Mouse (Mus musculus): Measurements from ENCODE around the gene Wsb2. TPM values are rescaled to one million over a fixed set of nuclear protein-coding genes. Genes with fewer than 3 reads are reported as not detected.

Wsb2 gene
- polyA plus RNA-seq, 1 experiment from 2014 or later: 89.6 TPM

- DNase-seq (ENCODE audit: low spot score) (no peak), ATAC-seq (ENCODE audit: low read depth) (no peak)
- 32% methylated on average over 7 of the region's 7 CpGs for WGBS
- Histone ChIP-seq H3K9ac (ENCODE audit: low read depth, low read length) (no peak overlapping the region), H3K36me3 (ENCODE audit: control insufficient read depth, insufficient read depth, low read length) (peaks cover 15% of the 10 kb centered on the region), H3K9me3 (ENCODE audit: control insufficient read depth, low read length) (no peaks in the 10 kb centered on the region), H3K4me1 (ENCODE audit: control insufficient read depth, insufficient read depth, low read length) (peaks cover 23% of the 10 kb centered on the region), H3K4me2 (ENCODE audit: low read depth, low read length) (peak overlapping the region; percentile 28), H3K4me3 (ENCODE audit: low read depth, low read length) (no peak overlapping the region), H3K27ac (replicated peaks; ENCODE audit: low read depth, low read length) (peak overlapping the region; percentile 33), H3K27me3 (replicated peaks; ENCODE audit: control insufficient read depth, insufficient read depth, low read length) (no peaks in the 10 kb centered on the region)
These were observed 2.6 kb downstream of the Wsb2 start for GRCm38 (mm10) chr5:117359497-117360227.

GRCm38 (mm10) chr5:117360228-117360515, 3.1 kb downstream of the Wsb2 start:
- no peak overlapping the region for H3K9ac ChIP-seq (ENCODE audit: low read depth, low read length)
- peak; percentile 12 for DNase-seq (ENCODE audit: low spot score)

GRCm38 (mm10) chr5:117360631-117361541, 3.8 kb downstream of the Wsb2 start:
- H3K36me3 ChIP-seq (ENCODE audit: control insufficient read depth, insufficient read depth, low read length): peaks cover 25% of the 10 kb centered on the region
- peaks cover 23% of the 10 kb centered on the region for H3K4me1 ChIP-seq (ENCODE audit: control insufficient read depth, insufficient read depth, low read length)
- no peak overlapping the region for H3K4me2 ChIP-seq (ENCODE audit: low read depth, low read length)
- ATAC-seq (ENCODE audit: low read depth): no peak
- H3K27ac ChIP-seq (replicated peaks; ENCODE audit: low read depth, low read length): no peak overlapping the region
- H3K27me3 ChIP-seq (replicated peaks; ENCODE audit: control insufficient read depth, insufficient read depth, low read length): no peaks in the 10 kb centered on the region
- peak; percentile 13 for DNase-seq (ENCODE audit: low spot score)
- H3K9me3 ChIP-seq (ENCODE audit: control insufficient read depth, low read length): no peaks in the 10 kb centered on the region
- no peak overlapping the region for H3K4me3 ChIP-seq (ENCODE audit: low read depth, low read length)
- H3K9ac ChIP-seq (ENCODE audit: low read depth, low read length): no peak overlapping the region
- 46% methylated on average over 13 of the region's 13 CpGs for WGBS

More at GRCm38 (mm10) chr5:117360228-117360515, 3.1 kb downstream of the Wsb2 start:
- no peak overlapping the region for H3K27ac ChIP-seq (replicated peaks; ENCODE audit: low read depth, low read length)
- peaks cover 20% of the 10 kb centered on the region for H3K36me3 ChIP-seq (ENCODE audit: control insufficient read depth, insufficient read depth, low read length)
- peaks cover 23% of the 10 kb centered on the region for H3K4me1 ChIP-seq (ENCODE audit: control insufficient read depth, insufficient read depth, low read length)
- no peaks in the 10 kb centered on the region for H3K27me3 ChIP-seq (replicated peaks; ENCODE audit: control insufficient read depth, insufficient read depth, low read length)
- WGBS: 30% methylated on average over 13 of the region's 13 CpGs
- no peaks in the 10 kb centered on the region for H3K9me3 ChIP-seq (ENCODE audit: control insufficient read depth, low read length)
- ATAC-seq (ENCODE audit: low read depth): no peak
- H3K4me2 ChIP-seq (ENCODE audit: low read depth, low read length): peak overlapping the region; percentile 28
- no peak overlapping the region for H3K4me3 ChIP-seq (ENCODE audit: low read depth, low read length)

GRCm38 (mm10) chr5:117361590-117361989, 4.5 kb downstream of the Wsb2 start:
- H3K4me2 ChIP-seq (ENCODE audit: low read depth, low read length): no peak overlapping the region
- no peaks in the 10 kb centered on the region for H3K9me3 ChIP-seq (ENCODE audit: control insufficient read depth, low read length)
- ATAC-seq (ENCODE audit: low read depth) (no peak), DNase-seq (ENCODE audit: low spot score) (no peak)
- WGBS: 75% methylated on average over 4 of the region's 4 CpGs
- peaks cover 27% of the 10 kb centered on the region for H3K36me3 ChIP-seq (ENCODE audit: control insufficient read depth, insufficient read depth, low read length)
- no peak overlapping the region for H3K4me3 ChIP-seq (ENCODE audit: low read depth, low read length)
- peaks cover 17% of the 10 kb centered on the region for H3K4me1 ChIP-seq (ENCODE audit: control insufficient read depth, insufficient read depth, low read length)
- no peak overlapping the region for H3K27ac ChIP-seq (replicated peaks; ENCODE audit: low read depth, low read length)
- no peak overlapping the region for H3K9ac ChIP-seq (ENCODE audit: low read depth, low read length)
- H3K27me3 ChIP-seq (replicated peaks; ENCODE audit: control insufficient read depth, insufficient read depth, low read length): no peaks in the 10 kb centered on the region

GRCm38 (mm10) chr5:117363066-117363782, 6.1 kb downstream of the Wsb2 start:
- Histone ChIP-seq H3K9ac (ENCODE audit: low read depth, low read length) (no peak overlapping the region), H3K4me3 (ENCODE audit: low read depth, low read length) (no peak overlapping the region), H3K36me3 (ENCODE audit: control insufficient read depth, insufficient read depth, low read length) (peaks cover 36% of the 10 kb centered on the region), H3K27me3 (replicated peaks; ENCODE audit: control insufficient read depth, insufficient read depth, low read length) (no peaks in the 10 kb centered on the region), H3K4me2 (ENCODE audit: low read depth, low read length) (no peak overlapping the region), H3K27ac (replicated peaks; ENCODE audit: low read depth, low read length) (no peak overlapping the region), H3K9me3 (ENCODE audit: control insufficient read depth, low read length) (no peaks in the 10 kb centered on the region), H3K4me1 (ENCODE audit: control insufficient read depth, insufficient read depth, low read length) (peaks cover 17% of the 10 kb centered on the region)
- 51% methylated on average over 13 of the region's 15 CpGs for WGBS
- ATAC-seq (ENCODE audit: low read depth) (no peak), DNase-seq (ENCODE audit: low spot score) (peak; percentile 26)

- ATAC-seq (ENCODE audit: low read depth) (no peak), DNase-seq (ENCODE audit: low spot score) (no peak)
- Histone ChIP-seq H3K4me3 (ENCODE audit: low read depth, low read length) (no peak overlapping the region), H3K4me2 (ENCODE audit: low read depth, low read length) (no peak overlapping the region), H3K4me1 (ENCODE audit: control insufficient read depth, insufficient read depth, low read length) (peaks cover 11% of the 10 kb centered on the region), H3K9me3 (ENCODE audit: control insufficient read depth, low read length) (no peaks in the 10 kb centered on the region), H3K9ac (ENCODE audit: low read depth, low read length) (no peak overlapping the region), H3K27me3 (replicated peaks; ENCODE audit: control insufficient read depth, insufficient read depth, low read length) (no peaks in the 10 kb centered on the region), H3K27ac (replicated peaks; ENCODE audit: low read depth, low read length) (no peak overlapping the region), H3K36me3 (ENCODE audit: control insufficient read depth, insufficient read depth, low read length) (peaks cover 52% of the 10 kb centered on the region)
- 85% methylated on average over 3 of the region's 3 CpGs for whole genome bisulfite sequencing
These were observed 7.7 kb downstream of the Wsb2 start for GRCm38 (mm10) chr5:117364821-117365220.

- H3K4me3 ChIP-seq (ENCODE audit: low read depth, low read length): no peak overlapping the region
- WGBS: 89% methylated on average over 13 of the region's 13 CpGs
- no peak overlapping the region for H3K9ac ChIP-seq (ENCODE audit: low read depth, low read length)
- no peaks in the 10 kb centered on the region for H3K27me3 ChIP-seq (replicated peaks; ENCODE audit: control insufficient read depth, insufficient read depth, low read length)
- H3K4me2 ChIP-seq (ENCODE audit: low read depth, low read length): no peak overlapping the region
- peaks cover 64% of the 10 kb centered on the region for H3K36me3 ChIP-seq (ENCODE audit: control insufficient read depth, insufficient read depth, low read length)
- no peak overlapping the region for H3K27ac ChIP-seq (replicated peaks; ENCODE audit: low read depth, low read length)
- ATAC-seq (ENCODE audit: low read depth) (peak; percentile 36; the same call in 1 of the 2 replicates), DNase-seq (ENCODE audit: low spot score) (no peak)
- H3K4me1 ChIP-seq (ENCODE audit: control insufficient read depth, insufficient read depth, low read length): no peaks in the 10 kb centered on the region
- no peaks in the 10 kb centered on the region for H3K9me3 ChIP-seq (ENCODE audit: control insufficient read depth, low read length)
These were observed 8.9 kb downstream of the Wsb2 start for GRCm38 (mm10) chr5:117365904-117366561.

GRCm38 (mm10) chr5:117367206-117367605, 10.1 kb downstream of the Wsb2 start:
- Histone ChIP-seq H3K9me3 (ENCODE audit: control insufficient read depth, low read length) (no peaks in the 10 kb centered on the region), H3K4me2 (ENCODE audit: low read depth, low read length) (no peak overlapping the region), H3K4me3 (ENCODE audit: low read depth, low read length) (no peak overlapping the region), H3K27me3 (replicated peaks; ENCODE audit: control insufficient read depth, insufficient read depth, low read length) (no peaks in the 10 kb centered on the region), H3K27ac (replicated peaks; ENCODE audit: low read depth, low read length) (no peak overlapping the region), H3K4me1 (ENCODE audit: control insufficient read depth, insufficient read depth, low read length) (no peaks in the 10 kb centered on the region), H3K9ac (ENCODE audit: low read depth, low read length) (no peak overlapping the region), H3K36me3 (ENCODE audit: control insufficient read depth, insufficient read depth, low read length) (peaks cover 76% of the 10 kb centered on the region)
- WGBS: 44% methylated on average over 8 of the region's 8 CpGs
- no peak for ATAC-seq (ENCODE audit: low read depth)
- no peak for DNase-seq (ENCODE audit: low spot score)

Data from embryonic facial prominence, embryonic 14.5 days (tissue).